Mouse (Mus musculus): ENCODE measurements around the gene Ttc23. TPM values are rescaled to one million over a fixed set of nuclear protein-coding genes. Genes with fewer than 3 reads are reported as not detected.

Ttc23 gene
- total RNA-seq, 2 experiments from 2014 or later = 16.6 to 26.1 TPM

DNA sequence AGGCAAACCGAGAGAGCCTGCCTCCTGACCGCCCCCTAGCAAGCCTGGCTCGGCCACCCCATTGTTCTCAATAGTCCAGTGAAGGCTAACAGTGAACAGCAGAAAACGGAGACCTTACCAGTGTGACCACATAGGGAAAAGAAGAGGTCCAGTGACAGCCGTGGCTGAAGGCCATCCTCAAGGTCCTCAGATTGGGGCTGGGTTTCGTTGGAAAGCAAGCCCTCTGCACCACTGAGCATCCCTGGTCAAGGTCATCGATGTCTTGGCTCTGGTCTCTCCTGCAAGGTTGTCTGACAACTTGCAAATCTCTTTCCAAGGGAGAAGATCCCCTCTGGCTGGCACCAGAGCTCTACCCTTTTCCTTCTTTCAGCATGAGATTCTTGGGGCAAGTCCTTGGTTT lies 42.6 kb downstream of the Ttc23 start:
- intact Hi-C loops (cut with DNase I) = no loop called here
- DNase-seq (ENCODE audit: low spot score) = no peak

DNA sequence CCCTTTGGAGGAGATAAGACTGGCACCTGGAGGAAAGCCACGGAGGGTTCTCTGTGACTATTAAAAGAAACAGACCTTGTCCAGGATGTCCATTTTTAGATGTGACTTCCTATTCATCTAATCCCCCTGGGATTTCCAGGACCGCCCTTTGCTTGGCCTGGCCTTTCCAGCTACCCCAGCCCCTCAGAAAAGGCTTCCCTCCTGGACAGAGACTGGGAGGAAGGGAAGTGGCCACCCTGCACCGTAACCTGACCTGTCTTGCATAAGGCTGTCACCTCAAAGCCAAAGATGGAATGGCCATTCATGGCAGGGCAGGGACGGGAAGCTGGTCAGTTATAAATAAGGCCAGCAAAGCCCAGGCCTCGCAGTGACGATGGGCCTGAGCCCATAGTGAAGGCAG lies 43.8 kb downstream of the Ttc23 start:
- DNase-seq (ENCODE audit: low spot score) = no peak
- intact Hi-C loops (cut with DNase I) = no loop called here

DNA sequence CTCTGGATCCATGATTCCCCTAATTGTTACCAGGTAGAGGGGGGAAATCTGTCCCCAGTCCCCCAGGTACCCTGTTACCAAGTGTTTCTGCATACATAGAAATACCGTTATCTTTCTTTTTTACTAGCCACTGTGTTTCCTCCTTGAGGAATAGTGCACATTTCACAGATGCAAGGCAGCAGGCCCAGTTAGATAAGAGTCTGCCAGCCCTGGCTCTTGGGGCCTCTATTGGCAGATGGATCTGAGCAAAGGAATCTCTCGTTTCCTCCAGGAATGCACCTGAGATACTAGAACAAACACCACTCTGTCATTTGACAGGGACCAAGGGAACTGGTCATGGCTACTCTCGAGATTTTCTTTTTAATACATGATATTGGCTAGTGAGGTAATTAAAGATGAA lies 44.9 kb downstream of the Ttc23 start:
- intact Hi-C loops (cut with DNase I) = no loop called here
- peak; percentile 33 for DNase-seq (ENCODE audit: low spot score)

DNA sequence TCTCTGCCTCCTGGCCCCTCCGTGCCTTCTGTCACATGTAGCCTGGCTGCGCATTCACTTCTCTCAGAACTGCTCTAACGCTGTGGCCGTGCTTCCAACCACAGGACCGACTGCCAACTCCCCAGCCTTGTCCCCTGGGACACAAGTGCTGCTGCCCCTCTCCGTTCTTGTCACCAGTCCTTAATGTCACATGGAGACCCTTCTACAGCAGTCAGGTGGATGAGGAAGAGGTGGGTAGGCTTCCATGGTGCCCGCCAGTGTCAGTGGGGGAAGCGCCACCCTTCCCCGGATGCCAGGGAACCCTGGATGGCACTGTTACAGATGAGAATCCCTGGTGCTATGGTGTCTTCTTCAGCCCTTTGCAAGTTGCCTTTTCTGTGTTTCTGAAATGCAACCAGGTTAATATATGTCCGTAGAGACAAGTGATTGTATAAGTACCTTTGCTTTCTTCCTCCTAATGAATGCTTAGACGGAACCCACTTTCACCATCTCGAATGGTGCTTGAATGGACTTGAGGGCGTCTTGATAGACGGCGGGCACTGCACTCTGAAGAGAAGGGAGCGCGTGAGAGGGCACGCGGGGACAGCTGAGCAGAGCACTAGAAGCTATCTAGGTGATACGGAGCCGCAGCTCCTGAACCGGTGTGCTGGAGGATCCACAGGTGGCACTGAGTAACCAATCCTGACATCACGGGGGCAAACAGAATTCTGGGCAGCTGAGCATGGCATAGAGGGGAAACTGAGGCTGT lies 45.8 kb downstream of the Ttc23 start:
- no peak for DNase-seq (ENCODE audit: low spot score)
- intact Hi-C loops (cut with DNase I) = no loop called here

DNA sequence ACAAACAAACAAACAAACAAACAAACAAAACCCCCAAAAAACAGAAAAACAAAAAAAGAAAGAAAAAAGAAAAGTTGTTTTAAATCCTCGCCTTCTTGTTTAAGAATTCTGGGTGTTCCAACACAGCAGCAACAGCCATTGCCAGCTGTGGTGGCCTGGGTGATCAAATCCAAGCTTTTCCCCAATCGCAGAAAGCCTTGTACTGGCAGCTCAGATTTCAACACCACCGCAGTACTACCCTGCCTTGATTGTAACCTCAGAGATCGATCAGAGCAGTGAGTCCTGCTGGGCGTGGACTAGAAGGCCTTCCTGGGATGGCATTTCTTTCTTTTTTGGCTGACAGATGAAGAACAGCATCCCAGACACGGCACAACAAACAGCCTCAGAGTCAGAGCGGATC lies 48.7 kb downstream of the Ttc23 start:
- intact Hi-C loops (cut with DNase I) = no loop called here
- DNase-seq (ENCODE audit: low spot score) = no peak

DNA sequence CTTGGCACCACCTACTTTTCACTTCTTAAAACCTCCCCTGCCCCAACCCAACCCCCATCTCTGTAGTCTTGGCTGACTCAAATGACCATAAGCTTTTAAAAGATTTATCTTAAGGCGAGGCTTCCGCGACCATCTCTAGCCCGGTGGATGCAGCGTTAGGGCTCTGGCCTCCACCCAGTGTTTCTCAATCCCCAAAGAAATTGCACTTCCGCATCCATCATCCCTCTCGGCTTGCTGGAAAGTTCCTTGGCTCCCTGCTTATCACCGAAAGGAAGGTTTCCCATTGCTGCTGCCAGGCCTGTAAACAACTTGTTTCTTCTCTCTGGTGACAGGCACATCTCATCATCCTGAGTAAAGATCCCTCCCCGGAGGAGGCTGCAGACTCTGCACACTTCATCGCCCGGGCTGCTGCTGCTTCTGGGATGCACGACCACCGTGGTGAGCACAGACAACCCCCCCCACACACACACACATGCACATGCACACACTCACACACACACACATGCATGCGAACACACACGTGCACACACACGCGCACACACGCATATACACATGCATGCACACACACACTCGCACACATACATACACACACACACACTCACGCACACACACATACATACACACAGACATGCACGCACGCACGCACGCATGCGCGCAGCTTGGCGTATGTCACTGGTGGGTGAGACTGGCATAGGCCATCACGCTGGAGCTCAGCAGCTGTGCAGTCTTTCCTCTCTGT lies 50.9 kb downstream of the Ttc23 start:
- no peak for DNase-seq (ENCODE audit: low spot score)
- intact Hi-C loops (cut with DNase I) = no loop called here

DNA sequence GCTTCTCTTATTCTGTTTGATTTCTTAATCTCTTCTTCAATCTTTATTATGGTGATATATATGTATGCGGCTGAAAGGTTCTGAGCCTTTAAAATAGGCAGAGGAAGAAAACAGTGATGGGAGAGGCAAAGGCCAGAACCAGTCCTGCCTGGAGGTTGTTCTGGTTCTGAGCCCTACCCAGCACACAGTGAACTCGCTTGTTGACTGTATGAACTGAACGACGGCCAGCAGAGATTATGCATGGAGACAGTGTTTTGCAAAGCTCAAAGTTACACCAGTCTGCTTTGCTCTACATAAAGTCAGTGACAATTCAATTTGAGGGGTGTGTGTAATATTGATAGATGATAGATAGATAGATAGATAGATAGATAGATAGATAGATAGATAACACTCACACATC lies 52.1 kb downstream of the Ttc23 start:
- no peak for DNase-seq (ENCODE audit: low spot score)
- intact Hi-C loops (cut with DNase I) = no loop called here

DNA sequence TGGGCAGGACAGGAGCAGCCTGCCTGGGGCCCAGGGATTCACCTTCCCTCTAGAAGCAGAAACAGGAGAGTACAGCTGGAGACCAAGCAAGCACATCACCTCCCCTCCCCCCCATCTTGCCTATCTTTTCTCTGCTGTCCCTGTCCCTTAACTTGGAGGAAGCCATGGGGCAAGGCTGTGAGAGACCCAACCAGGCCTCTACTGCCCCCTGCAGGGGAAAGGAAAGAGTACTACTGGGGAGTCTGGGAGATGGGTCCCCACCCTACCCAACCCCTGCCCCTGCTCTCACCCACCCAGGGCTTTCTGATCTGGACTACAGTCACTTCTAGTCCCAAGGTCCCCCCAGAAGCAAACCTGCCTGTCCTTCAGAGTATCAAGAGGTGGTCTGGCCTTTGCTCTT lies 53.6 kb downstream of the Ttc23 start:
- intact Hi-C loops (cut with DNase I) = loop anchor here (2.0 to 10.0 kb wide), 2 partner anchors 28 to 54 kb away; partner anchors contain the start of gene Synm
- no peak for DNase-seq (ENCODE audit: low spot score)

DNA sequence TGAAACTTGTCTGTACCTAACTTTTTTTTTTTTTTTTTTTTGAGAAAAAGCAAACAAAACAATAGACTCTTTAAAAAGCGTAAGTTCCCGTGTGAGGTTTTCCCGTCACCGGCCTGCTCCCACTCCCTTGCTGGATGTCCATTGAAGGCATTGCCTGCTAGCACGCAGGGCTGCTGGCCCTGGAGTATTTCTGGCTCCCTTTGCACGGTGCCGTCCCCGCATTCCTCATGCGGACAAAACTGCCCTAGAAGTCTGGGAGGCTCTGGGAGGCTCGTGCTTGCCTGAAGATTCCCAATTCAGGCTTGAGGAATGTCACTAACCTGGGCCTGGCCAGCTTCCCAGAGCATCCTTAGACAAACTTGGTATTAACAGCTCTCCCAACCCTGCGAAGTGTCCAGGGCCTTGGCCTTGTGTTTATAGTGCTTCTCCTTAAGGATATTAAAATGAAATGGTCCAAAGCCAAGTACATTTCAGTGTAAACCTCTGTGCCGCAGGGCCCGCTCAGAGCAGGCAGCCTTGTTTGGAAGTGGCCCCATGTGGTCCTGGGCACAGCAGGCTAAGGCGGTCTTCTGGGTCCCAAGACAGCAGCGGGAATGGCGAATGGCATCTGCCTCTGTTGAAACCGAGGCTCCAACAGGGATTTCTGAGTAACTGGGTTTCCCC lies 54.2 kb downstream of the Ttc23 start:
- intact Hi-C loops (cut with DNase I) = loop anchor here (2.0 to 10.0 kb wide), 2 partner anchors 29 to 53 kb away; partner anchors contain the start of gene Synm
- DNase-seq (ENCODE audit: low spot score) = no peak

DNA sequence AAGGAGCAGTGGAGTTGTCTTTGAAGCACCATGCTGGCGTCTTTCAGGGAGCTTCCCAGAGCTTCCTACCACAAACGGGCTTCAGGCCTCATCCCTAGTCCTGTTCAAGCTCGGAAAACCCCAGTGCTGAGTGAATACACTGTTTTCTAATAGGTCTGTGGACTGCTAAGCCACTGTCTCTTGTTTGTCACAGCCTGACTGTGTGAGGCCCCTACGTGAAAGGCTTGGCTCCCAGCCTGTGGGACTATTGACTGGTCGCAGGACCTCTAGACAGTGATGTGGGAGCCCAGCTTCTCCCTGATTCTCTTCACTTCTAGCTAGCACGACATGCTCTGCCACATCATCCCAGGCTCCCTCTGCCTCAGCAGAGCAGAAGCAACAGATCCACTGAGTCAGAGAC lies 61.0 kb downstream of the Ttc23 start:
- no peak for DNase-seq (ENCODE audit: low spot score)
- intact Hi-C loops (cut with DNase I) = loop anchor here (10.0 kb wide), 1 partner anchor 47 kb away; the partner anchor contains the start of gene Synm

DNA sequence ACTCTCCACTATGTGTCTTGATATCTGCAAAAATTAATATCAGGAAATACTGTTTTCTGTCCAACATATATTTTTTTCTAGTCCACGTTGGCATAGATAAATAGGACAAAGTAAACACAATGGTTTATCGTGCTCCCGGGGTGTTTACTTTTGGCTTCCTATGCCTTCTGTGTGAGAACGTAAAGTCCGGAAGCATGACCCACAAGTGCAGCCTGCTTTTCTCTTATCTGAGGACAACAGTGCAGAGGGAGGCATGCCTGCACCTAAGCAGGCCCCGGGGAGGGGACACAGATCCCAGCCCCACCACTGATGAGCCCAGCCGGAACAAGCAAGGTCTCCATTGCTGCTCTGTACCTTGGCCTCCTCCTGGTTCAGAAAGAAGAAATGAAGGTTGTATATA lies 63.0 kb downstream of the Ttc23 start:
- intact Hi-C loops (cut with DNase I) = no loop called here
- DNase-seq (ENCODE audit: low spot score) = no peak

DNA sequence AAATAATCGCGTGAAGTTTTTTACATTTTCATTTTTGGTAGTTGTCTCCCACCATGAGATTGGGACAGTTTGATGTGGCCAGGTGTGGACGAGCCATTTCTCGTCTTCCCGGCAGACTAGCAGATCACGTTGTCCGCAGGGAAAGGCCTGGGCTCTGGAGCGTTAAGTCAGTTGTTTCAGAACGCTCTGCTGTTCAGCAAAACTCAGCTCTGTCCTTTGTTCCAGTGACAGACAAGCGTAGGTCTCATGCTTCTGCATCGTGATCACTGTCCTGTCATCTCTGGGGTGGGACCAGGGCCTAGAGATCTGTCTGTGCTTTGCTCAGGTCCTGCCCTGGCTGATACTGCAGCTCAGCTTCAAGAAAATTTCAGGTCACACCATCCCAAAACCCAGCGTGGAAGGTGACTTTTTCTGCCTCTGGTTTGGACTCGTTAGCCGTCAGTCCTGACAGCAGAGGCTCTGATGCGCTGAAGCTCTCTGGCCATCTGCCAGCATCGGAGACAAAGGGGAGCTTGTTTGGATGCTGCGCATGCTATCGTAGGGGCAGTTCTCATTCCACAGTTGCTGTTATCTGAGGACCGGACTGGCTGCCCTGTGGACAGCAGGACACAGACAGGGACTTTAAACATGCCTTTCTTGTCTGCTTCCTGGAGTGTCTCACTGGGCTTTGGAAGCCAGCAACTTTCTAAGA lies 66.8 kb downstream of the Ttc23 start:
- intact Hi-C loops (cut with DNase I) = no loop called here
- peak; percentile 13 for DNase-seq (ENCODE audit: low spot score)

DNA sequence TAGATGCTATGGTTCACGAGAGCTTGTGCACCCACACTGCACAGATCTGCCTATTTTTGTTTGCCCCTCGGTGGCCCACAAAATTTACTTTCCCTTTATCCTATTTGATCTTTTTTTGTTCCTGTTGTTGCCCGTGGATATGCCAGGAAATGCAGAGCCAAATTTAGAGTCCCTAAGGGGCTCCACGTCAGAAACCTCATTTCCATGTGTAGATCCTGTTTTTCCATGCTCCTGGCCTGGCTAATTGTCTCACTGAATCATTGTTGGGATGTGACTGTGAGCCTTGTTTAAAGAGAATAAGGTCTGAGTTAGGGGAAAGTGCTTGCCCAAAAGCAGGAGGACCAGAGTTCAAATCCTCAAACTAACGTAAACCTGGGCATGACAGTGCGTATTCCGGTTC lies 68.0 kb downstream of the Ttc23 start:
- no peak for DNase-seq (ENCODE audit: low spot score)
- intact Hi-C loops (cut with DNase I) = no loop called here

DNA sequence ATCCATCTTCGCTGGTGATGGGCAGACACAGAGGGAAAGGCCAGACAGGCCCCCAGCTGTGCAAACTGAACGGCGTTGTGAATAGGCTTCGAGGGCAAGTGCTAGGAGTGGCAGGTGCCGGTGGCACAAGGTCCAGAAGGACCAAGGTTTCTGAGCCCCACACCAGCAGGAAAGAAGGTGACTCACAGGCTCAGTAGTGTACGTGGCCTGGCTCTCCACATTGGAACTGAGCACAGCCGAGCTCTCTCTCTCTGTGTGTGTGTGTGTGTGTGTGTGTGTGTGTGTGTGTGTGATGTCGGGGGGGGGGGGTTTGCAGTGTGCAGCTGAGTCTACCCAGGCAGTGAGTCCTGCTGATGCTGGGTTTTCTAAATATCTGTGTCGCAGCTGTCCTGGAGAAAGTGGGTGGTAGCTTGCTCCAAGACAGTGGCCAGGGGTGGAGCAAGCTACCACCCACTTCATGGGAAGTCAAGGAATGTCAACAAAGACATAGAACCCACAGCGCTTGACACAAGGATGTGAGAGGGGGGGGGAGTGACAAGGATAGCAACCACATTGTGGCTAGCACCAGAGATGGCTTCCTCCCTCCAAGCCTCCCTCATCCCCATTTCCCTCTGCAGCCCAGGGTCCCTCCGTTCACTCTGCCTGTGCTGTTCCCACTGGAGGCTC lies 69.1 kb downstream of the Ttc23 start:
- no peak for DNase-seq (ENCODE audit: low spot score)
- intact Hi-C loops (cut with DNase I) = no loop called here

DNA sequence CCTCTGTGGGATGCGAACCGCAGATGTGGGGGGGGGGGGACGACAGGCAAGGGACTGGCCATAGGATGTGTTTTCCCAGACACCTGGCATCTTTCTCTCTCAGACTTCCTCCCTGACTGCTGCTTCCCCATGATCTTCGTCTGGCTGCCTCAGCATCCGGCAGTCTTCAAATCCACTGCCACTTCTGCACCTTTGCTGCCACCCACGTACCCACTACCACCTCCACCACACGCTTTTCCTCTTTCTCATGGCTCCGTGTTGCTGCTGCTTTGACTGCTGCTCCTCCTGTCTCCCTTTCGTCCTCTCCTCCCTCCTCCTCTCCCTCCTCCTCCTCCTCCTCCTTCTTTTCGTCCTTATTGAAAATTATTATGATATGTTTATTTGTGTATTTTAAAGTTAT lies 69.7 kb downstream of the Ttc23 start:
- intact Hi-C loops (cut with DNase I) = no loop called here
- no peak for DNase-seq (ENCODE audit: low spot score)

DNA sequence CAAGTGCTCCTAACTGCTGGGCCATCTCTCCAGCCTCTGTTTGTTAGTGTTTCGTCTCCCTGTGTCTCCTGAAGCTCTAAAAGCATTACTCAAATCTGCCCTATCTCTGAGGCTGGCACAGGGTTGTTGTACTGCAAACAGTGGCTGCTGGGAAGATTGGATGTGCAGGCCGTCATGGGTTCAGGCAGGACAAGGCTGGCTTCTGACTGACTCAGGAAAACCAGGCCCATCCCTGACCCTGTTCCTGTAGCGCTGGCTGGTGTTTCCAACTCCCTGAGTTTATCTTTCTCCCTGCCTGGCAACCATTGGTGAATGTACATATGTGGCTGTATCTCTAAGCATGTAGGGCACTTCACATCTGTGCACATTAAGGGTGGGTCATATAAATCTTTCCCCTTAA lies 70.3 kb downstream of the Ttc23 start:
- no peak for DNase-seq (ENCODE audit: low spot score)
- intact Hi-C loops (cut with DNase I) = no loop called here

DNA sequence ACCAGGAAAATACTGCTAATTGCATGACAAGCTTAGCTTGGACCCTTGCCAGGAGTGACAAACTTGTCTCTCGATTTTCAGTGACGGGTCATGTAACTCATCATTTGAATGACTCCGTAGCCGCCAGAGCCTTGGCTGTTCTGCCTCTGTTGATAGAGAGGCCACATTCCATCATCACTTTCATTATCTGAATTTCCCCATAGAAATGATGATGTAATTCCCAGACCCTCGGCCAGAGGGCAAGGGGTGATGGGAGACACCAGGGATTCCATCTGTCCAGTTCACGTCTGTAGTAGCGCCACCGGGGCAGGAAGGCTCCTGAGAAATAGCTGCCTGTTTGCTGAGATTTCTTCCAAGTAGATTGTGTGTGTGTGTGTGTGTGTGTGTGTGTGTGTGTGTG lies 71.6 kb downstream of the Ttc23 start:
- intact Hi-C loops (cut with DNase I) = no loop called here
- DNase-seq (ENCODE audit: low spot score) = no peak

DNA sequence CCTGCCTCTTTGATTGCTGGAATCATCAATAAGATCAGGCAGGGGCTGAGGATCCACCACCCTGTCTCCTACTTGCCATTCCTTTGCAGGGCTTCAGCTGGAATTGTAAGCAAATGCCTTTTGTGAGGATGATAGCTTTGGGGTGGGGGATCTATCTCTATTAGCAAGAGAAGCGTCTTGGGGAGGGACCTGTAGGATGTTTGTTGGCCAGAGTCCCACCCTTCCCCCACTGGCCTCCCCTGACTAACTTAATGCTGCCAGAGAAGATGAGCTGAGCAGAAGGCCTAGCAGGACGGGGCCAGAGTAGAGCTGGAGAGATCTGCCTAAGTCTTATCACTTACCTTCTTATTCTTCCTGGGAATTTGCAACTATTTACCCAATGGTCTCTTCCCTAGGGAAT lies 75.0 kb downstream of the Ttc23 start:
- intact Hi-C loops (cut with DNase I) = loop anchor here (5.0 kb wide), 1 partner anchor 35 kb away; the partner anchor contains the start of gene Synm

DNA sequence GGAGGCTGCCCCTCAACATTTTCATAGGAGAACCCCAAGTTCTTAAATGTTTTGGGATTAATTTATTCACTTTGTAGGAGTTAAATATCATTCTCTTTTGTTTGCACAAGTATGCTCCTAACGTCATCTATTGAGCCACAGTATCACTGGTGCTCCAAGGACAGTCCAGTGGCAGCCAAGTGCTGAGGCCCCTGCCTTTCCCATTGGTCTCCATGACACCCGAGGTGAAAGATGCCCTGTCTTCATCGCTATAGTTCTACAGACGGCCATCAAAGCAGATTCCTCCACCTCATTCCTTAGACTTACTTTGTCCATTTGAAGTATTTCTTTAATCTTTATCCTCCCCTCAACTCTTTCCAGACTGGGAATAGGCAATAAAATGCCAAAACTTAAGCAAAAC lies 77.3 kb downstream of the Ttc23 start:
- DNase-seq (ENCODE audit: low spot score) = no peak
- intact Hi-C loops (cut with DNase I) = loop anchor here (5.0 kb wide), 1 partner anchor 33 kb away; the partner anchor contains the start of gene Synm

More for the DNA sequence above, 75.0 kb downstream of the Ttc23 start:
- DNase-seq (ENCODE audit: low spot score) = no peak

DNA sequence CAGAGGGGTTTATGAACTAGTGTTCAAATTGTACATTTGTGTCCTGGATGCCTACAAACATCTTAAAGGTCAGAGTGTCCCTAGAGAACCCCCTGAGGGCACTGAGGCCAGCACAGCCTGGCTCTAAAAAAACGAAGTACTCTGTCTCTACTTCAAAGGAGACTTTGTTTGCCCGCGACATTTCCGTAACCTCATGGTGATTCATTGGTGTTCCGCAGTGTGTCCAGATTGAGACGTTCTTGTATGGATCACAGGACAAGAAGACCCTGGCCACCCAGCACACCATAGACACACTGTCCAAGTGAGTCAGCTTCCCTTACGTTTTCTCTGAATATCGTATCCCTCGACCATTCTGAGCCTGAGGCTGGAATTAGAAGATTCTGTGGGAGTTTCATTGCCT lies 77.8 kb downstream of the Ttc23 start:
- DNase-seq (ENCODE audit: low spot score) = no peak
- intact Hi-C loops (cut with DNase I) = no loop called here
